Mouse (Mus musculus): ENCODE measurements at regions not wholly inside any gene's neighbourhood (a gene's known extent, or its start where the extent isn't known, plus 50 kb on each side); places are given as distances from the start of the nearest gene placed in this dataset.

- DNase-seq (ENCODE audit: low read depth, low spot score), result no peak
Observed at GRCm38 (mm10) chr15:14000952-14001351, 827.5 kb upstream of the Cdh6 start.

GRCm38 (mm10) chr15:13989768-13990167 is 816.3 kb upstream of the Cdh6 start:
- DNase-seq (ENCODE audit: low read depth, low spot score), result no peak

GRCm38 (mm10) chr15:13988919-13989510 is 815.5 kb upstream of the Cdh6 start:
- no peak for DNase-seq (ENCODE audit: low read depth, low spot score)

- peak; percentile 41 for DNase-seq (ENCODE audit: low read depth, low spot score)
Observed at GRCm38 (mm10) chr15:13969811-13970210, 796.3 kb upstream of the Cdh6 start.
